Mouse (Mus musculus): ENCODE data around the gene Gm3776.
"Not testable (repeated sequence)": the region's sequence is repeated elsewhere in the genome, so short reads cannot be mapped to it uniquely, and the experiment has no call there.

Gene Gm3776

GRCm38 (mm10) chr9:78292462-78292861 lies 35.5 kb downstream of the Gm3776 start:
- not testable (repeated sequence) for DNase-seq (ENCODE audit: low read depth, low spot score)

DNA sequence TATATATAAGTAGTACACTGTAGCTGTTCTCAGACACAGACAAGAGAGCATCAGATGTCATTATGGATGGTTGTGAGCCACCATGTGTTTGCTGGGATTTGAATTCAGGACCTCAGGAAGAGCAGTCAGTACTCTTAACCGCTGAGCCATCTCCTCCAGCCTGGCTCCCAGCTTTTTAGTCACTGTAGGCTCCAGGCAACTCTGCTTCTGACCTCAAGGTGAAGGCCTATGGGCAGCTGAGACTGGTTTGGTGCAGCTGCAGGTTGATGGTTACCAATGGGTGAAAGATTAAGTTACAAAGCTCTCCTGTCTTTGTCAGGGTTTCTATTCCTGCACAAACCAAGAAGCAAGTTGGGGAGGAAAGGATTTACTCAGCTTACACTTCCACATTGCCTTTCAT lies 36.8 kb downstream of the Gm3776 start:
- not testable (repeated sequence) for DNase-seq (ENCODE audit: low read depth, low spot score)

GRCm38 (mm10) chr9:78294781-78295180 lies 37.9 kb downstream of the Gm3776 start:
- not testable (repeated sequence) for DNase-seq (ENCODE audit: low read depth, low spot score)

- DNase-seq (ENCODE audit: low read depth, low spot score), result peak; percentile 33
Observed at GRCm38 (mm10) chr9:78296089-78296488, 39.2 kb downstream of the Gm3776 start.

- DNase-seq (ENCODE audit: low read depth, low spot score), result no peak
Observed at GRCm38 (mm10) chr9:78298232-78298631, 41.3 kb downstream of the Gm3776 start.

DNA sequence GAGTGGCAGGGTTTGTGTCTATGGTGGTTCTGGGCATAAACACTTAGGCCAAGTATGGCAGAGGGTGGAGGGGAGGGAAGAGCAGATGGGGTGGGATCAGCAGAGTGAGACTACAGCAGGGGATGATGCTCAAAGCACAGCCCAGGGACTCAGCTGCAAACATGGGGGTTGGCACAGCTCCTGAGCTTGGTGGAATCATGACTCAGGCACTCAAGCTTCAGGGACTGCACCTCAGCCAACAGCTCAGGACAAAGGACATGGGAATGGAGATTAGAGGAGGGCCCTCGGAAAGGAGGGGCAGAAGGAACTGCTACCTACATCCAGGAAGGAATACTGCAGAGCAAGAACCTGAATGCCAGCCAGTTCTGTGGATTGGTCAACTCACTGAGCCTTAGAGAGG lies 42.2 kb downstream of the Gm3776 start:
- DNase-seq (ENCODE audit: low read depth, low spot score), result not testable (repeated sequence)

DNA sequence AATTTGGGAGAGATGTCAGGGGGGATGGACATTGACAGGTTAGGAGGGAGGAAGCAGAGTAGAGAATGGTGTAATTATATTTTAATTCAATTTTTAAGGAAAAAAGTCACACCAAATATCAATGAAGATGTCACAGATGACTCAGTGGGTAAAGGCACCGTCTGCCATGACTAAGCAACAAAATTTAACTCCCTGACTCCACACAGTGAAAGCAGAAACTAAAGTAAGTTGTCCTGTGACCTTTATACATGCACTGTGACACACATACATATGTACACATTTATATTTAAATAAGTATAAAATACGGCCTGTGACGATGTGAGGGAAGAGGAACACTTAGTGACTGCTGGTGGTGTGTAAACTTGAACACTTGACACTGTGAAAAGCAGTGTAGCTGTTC lies 51.2 kb downstream of the Gm3776 start:
- not testable (repeated sequence) for DNase-seq (ENCODE audit: low read depth, low spot score)

- DNase-seq (ENCODE audit: low read depth, low spot score), result no peak
Observed at GRCm38 (mm10) chr9:78314696-78315095, 57.8 kb downstream of the Gm3776 start, which contains the start of gene Omt2a. Omt2a (minus strand) TSS chr9:78314796.
